Mouse (Mus musculus) cortical plate, adult 2 months (tissue): ENCODE data around the gene Spaca9.

Experiments
- CTCF ChIP-seq: fragments of 200-500 bp; IDR thresholded peaks from 2 replicates; pipeline ENCODE4 v1.5.1; 2011; ENCODE audit warnings: mild to moderate bottlenecking, control low read depth, low read length; ENCODE audit not compliant: insufficient read depth; ENCODE audit errors: extremely low read depth
- POLR2A ChIP-seq: fragments of 200-500 bp; IDR thresholded peaks from 2 replicates; pipeline ENCODE4 v1.6.1; 2011; ENCODE audit warnings: mild to moderate bottlenecking, low read length, control low read depth; ENCODE audit not compliant: insufficient read depth; ENCODE audit errors: extremely low read depth

DNA sequence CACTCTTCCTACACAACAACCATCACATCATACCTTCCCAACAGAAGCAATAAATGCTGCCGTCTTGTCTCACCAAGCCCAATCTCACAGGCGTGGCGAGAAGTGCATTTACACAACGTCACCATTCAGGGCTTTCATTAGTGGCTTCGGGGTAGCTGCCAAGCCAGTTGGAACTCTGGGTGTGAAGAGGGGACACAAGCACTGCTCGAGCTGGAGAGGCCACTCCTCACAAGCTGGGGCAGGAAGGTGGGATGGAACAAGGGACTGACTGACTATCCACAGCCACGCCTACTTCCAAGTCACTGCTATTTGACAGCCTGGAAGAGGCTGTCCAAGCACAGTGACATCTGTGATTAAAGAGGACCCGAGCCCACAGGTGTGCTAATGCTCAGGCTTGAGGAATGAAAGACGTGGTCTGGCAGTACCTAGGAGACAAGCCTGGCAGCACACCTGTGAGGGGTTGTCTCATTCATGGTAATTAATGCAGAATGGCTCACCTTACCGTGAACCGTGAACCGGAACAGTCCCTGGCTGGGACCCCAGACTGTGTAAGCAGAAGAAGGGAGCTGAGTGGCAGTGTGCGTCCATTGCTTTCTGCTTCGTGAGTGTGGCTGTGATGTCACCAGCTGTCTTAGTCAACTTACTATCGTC is 47.3 kb upstream of the Spaca9 start:
- TF ChIP-seq CTCF (no peak), POLR2A (no peak)
